Mouse (Mus musculus) kidney, embryonic 15.5 days (tissue): Measurements from ENCODE around the gene Comt. TPM values are rescaled to one million over a fixed set of nuclear protein-coding genes. Genes with fewer than 3 reads are reported as not detected.
A peak's percentile ranks its signal among the peaks of the same experiment; 100 is the strongest.

Source experiments
- ATAC-seq: fragments of 200-750 bp; cut with Nextera tagmentation; replicated peaks from 2 replicates; pipeline ENCODE4 v1.8.0; 2017; ENCODE audit warnings: moderate TSS enrichment; ENCODE audit not compliant: low FRiP score
- H3K27ac ChIP-seq: fragments of 300-500 bp; sonication (generic); 2 replicates; pipeline ENCODE4 v1.5.1; 2015; ENCODE audit warnings: mild to moderate bottlenecking, inconsistent platforms
- H3K27me3 ChIP-seq: fragments of 300-500 bp; sonication (generic); 2 replicates; pipeline ENCODE4 v1.6.1; 2015; ENCODE audit warnings: inconsistent platforms
- H3K36me3 ChIP-seq: fragments of 300-500 bp; sonication (generic); 2 replicates; pipeline ENCODE4 v1.6.1; 2015; ENCODE audit warnings: inconsistent platforms
- H3K4me1 ChIP-seq: fragments of 300-500 bp; sonication (generic); 2 replicates; pipeline ENCODE4 v1.6.1; 2015; ENCODE audit warnings: inconsistent platforms
- H3K4me2 ChIP-seq: fragments of 300-500 bp; sonication (generic); 2 replicates; pipeline ENCODE4 v1.6.1; 2015; ENCODE audit warnings: moderate library complexity, mild to moderate bottlenecking, inconsistent platforms
- H3K4me3 ChIP-seq: fragments of 300-500 bp; sonication (generic); replicated peaks from 2 replicates; pipeline ENCODE4 v1.5.1; 2015; ENCODE audit warnings: mild to moderate bottlenecking, inconsistent platforms
- H3K9ac ChIP-seq: fragments of 300-500 bp; sonication (generic); 2 replicates; pipeline ENCODE4 v1.6.1; 2015; ENCODE audit warnings: mild to moderate bottlenecking, inconsistent platforms
- H3K9me3 ChIP-seq: fragments of 300-500 bp; sonication (generic); replicated peaks from 2 replicates; pipeline ENCODE4 v1.6.1; 2016; ENCODE audit warnings: inconsistent platforms
- WGBS: fragments of 180-500 bp; shearing (Covaris S2); methylation state at CpG from one replicate; pipeline ENCODE4 v1.1.7; 2015; ENCODE audit warnings: mixed read lengths; 5-methylcytosine and 5-hydroxymethylcytosine counted together
- polyA plus RNA-seq: library from polyadenylated mRNA; unstranded; fragments of >200 nt; fragmentation: Nextera tagmentation; extraction: Ambion mirVana; gene quantifications from 2 replicates; pipeline ENCODE4 v1.2.1, GENCODE M21; 2015

Gene Comt
- polyA plus RNA-seq, 1 experiment from 2014 or later: 103 TPM

DNA sequence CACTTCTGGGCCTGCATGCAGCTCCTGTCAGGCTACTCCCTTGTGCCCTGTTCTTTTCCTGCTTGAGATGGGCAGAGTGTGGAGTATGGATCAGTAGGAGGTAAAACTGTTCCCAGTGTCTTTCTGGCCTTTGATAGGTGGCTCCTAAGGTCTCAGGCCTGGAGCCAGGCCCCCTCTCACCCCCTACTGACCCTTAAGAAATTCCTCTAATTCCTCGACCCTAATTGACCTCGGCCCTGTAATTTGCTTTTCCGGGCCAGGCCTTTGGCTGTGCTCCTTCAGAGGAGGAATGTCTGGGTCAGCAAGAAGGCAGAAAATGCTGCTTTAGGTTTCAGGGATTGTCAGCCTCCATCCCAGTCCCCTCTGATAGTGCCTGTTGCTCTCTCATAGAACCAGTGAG lies 42.9 kb downstream of the Comt start:
- no peaks in the 10 kb centered on the region for H3K36me3 ChIP-seq
- peaks cover 63% of the 10 kb centered on the region for H3K4me1 ChIP-seq
- H3K27me3 ChIP-seq: no peaks in the 10 kb centered on the region
- ATAC-seq: no peak
- no peak overlapping the region for H3K4me3 ChIP-seq
- no peaks in the 10 kb centered on the region for H3K9me3 ChIP-seq
- H3K9ac ChIP-seq: no peak overlapping the region
- peak overlapping the region; percentile 55; the same call in 1 of the 2 replicates for H3K27ac ChIP-seq
- 13% methylated on average over 3 of the region's 3 CpGs for WGBS
- H3K4me2 ChIP-seq: no peak overlapping the region

DNA sequence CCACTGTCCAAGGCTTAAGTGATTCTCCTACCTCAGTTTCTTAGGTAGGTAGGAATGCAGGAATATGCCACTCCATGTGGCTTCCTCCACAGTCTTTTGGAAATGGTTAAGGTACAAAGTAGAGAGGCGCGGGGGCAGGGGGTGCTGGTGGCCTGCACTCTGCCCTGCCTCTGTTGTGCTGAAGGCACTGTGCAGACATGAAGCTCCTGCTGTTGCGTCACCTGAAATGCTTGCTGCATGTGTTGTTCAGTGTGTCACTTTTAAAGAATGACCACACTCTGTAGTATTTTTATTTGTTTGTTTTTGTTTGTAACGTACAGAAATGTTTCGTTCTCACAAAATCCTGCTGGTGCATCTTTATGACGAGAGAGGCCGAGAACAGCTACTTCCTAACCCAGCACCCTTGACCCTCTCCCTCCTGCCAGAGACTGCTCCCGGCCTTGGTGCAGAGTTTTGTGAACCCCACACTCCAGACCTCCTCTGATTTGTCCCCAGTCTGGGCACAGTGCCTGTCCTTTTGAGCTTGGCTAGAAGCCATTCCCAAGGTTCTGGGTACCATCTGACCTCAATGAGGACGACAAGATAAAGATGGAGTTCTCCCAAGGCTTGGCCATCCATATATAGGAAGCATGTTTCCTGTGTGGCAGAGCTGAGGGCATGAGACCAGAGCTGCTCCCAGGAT lies 43.5 kb downstream of the Comt start:
- no peaks in the 10 kb centered on the region for H3K9me3 ChIP-seq
- peak overlapping the region; percentile 55; the same call in 1 of the 2 replicates for H3K27ac ChIP-seq
- no peak overlapping the region for H3K4me3 ChIP-seq
- H3K4me1 ChIP-seq: peaks cover 62% of the 10 kb centered on the region
- WGBS: 75% methylated on average over 9 of the region's 9 CpGs
- no peak overlapping the region for H3K9ac ChIP-seq
- H3K4me2 ChIP-seq: no peak overlapping the region
- no peak for ATAC-seq
- H3K27me3 ChIP-seq: no peaks in the 10 kb centered on the region
- no peaks in the 10 kb centered on the region for H3K36me3 ChIP-seq

DNA sequence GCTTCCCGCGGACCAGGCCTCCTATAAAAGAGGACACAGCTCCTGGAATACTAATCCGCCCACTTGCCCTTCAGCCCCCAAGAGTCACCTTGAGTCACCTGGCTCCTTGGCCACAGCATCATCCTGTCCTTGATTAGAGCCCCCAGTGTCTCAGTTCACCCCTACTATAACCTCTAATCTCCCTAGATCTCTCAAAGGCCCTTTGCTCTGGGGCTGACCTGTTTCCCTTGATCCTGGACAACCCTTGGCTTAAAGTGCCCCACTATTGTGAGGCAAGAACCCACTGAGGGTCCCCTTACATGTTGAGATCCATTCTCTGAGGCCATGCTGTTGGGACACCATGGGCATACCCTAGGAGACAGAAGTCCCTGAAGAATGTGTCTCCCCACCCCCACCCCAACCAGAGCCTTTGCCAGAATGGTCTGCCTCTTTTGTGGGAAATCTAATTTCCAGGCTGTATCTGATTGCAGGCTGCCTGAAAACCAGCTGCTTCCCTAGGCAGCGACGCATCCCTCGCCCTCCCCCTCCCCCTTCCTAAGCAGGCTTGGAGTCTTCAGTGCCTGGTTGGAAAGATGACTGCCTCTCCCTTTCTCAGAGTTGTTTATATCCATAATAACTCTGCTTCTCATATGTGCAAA lies 44.9 kb downstream of the Comt start:
- WGBS: 59% methylated on average over 6 of the region's 6 CpGs

DNA sequence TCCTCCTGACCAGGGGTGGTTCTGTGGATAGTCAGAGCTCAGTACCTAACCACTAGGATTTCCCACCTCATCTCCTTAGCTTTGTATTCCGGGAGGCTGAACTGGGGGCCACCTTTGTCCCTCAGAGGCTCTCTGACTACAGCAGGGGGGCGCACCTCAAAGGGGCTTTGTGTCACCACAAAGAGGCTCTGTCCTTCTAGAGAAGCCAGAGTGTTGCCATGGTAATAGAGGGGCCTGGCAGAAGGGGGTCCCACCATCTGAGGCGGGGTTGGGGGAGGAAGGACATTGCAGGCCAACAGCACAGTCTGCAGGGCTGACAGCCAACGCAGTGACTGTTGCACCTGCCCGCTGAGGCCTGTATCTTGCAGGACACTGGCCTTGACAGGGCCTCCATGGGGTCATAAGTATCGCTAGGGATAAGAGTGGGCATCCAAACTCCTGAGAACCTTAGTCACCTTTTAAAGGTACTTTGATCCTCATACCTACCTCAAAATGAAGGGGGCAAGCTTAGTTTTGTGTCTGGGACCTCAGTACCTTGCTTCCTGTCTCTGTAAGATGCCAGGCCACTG lies 46.1 kb downstream of the Comt start:
- Histone ChIP-seq H3K4me1 (peaks cover 59% of the 10 kb centered on the region), H3K27ac (no peak overlapping the region), H3K36me3 (no peaks in the 10 kb centered on the region), H3K9me3 (no peaks in the 10 kb centered on the region), H3K9ac (no peak overlapping the region), H3K27me3 (no peaks in the 10 kb centered on the region), H3K4me2 (no peak overlapping the region), H3K4me3 (no peak overlapping the region)
- no peak for ATAC-seq
- 52% methylated on average over 6 of the region's 6 CpGs for WGBS

More for the DNA sequence above, 44.9 kb downstream of the Comt start:
- Histone ChIP-seq H3K4me3 (no peak overlapping the region), H3K4me2 (no peak overlapping the region), H3K9ac (no peak overlapping the region), H3K9me3 (no peaks in the 10 kb centered on the region), H3K27me3 (no peaks in the 10 kb centered on the region), H3K27ac (no peak overlapping the region), H3K36me3 (no peaks in the 10 kb centered on the region), H3K4me1 (peaks cover 57% of the 10 kb centered on the region)
- no peak; the same call in 1 of the 2 replicates for ATAC-seq

DNA sequence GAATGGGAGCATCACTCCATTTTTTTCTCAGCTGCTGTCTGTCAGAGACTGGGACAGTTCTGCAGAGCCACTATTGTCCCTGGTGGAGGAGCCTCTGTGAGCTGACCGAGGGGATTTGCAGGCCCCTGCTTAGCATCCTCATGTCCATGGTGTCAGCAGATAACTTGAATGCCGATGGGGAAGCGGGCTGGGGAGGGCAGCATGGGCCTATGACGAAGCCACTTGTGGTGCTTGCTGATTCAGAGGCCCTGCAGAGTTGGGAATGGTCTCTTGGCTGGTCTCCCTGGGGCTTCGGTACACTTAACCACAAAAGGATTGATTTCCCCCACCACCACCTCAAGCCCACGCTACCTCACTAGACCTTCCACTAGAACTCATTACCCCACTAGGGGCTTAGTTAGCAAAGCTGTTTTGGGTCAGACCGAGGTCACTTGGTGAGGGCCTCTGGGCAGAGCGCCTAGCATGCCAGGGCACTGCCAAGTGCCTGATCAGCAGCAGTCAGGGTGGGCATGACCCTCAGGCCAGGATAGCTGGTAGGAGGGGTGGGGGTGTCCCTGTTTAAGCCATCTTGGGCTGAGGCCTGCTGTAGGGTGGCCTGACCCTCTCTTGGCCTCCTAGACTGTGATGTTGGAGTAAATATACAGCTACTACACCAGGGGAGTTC lies 47.2 kb downstream of the Comt start:
- Histone ChIP-seq H3K27me3 (no peaks in the 10 kb centered on the region), H3K9me3 (no peaks in the 10 kb centered on the region), H3K4me3 (no peak overlapping the region), H3K4me2 (no peak overlapping the region), H3K36me3 (no peaks in the 10 kb centered on the region), H3K27ac (no peak overlapping the region), H3K9ac (no peak overlapping the region), H3K4me1 (peaks cover 48% of the 10 kb centered on the region)
- WGBS: 90% methylated on average over 8 of the region's 8 CpGs
- ATAC-seq: no peak

DNA sequence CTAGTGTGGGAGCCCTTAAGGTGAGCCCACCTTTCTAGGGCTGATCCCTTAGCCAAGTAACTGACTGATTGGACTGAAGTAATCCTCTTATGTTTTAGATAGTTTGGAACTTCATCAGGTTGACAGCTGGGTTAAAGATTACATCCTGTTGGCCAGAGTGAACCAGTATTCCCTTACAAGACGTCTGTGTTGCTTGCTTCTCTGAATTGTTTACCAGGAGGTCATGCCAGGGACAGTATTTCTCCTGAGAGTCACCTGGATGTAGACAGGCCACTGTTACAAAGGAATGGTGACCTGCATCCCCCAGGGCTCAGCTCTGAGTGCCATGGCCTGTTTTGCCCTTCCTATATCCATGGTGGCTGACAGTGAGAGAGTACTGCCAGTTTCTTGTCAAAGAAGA lies 48.2 kb downstream of the Comt start:
- H3K9ac ChIP-seq: no peak overlapping the region
- H3K4me1 ChIP-seq: peaks cover 38% of the 10 kb centered on the region
- no peak overlapping the region for H3K27ac ChIP-seq
- H3K36me3 ChIP-seq: no peaks in the 10 kb centered on the region
- no peaks in the 10 kb centered on the region for H3K27me3 ChIP-seq
- H3K9me3 ChIP-seq: no peaks in the 10 kb centered on the region
- H3K4me3 ChIP-seq: no peak overlapping the region
- no peak overlapping the region for H3K4me2 ChIP-seq
- no peak for ATAC-seq
- 20% methylated on average over 1 of the region's 1 CpGs for WGBS

DNA sequence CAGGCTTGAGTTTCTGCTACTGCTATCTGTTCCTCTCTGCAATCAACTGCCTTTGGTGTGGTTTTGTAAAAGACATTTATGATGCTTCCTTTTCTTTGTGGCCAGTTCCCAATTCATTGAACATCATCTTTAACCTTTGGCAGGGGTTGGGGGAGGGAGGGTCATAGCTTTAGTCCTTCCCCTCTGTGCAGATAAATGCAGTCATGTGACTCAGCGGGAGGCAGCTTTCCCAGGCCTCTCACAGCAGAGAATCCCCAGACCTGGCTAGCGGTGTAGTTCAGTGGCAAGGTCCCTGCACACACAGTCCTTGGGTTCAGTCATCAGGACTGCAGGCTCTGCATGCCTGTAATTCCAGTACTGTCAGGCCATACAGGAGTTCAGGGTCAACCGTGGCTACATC lies 49.4 kb downstream of the Comt start:
- Histone ChIP-seq H3K4me1 (peaks cover 36% of the 10 kb centered on the region), H3K4me2 (no peak overlapping the region), H3K36me3 (no peaks in the 10 kb centered on the region), H3K9ac (no peak overlapping the region), H3K9me3 (no peaks in the 10 kb centered on the region), H3K4me3 (no peak overlapping the region), H3K27me3 (no peaks in the 10 kb centered on the region), H3K27ac (no peak overlapping the region)
- ATAC-seq: peak; percentile 24; the same call in 1 of the 2 replicates
- WGBS: 49% methylated on average over 3 of the region's 3 CpGs

DNA sequence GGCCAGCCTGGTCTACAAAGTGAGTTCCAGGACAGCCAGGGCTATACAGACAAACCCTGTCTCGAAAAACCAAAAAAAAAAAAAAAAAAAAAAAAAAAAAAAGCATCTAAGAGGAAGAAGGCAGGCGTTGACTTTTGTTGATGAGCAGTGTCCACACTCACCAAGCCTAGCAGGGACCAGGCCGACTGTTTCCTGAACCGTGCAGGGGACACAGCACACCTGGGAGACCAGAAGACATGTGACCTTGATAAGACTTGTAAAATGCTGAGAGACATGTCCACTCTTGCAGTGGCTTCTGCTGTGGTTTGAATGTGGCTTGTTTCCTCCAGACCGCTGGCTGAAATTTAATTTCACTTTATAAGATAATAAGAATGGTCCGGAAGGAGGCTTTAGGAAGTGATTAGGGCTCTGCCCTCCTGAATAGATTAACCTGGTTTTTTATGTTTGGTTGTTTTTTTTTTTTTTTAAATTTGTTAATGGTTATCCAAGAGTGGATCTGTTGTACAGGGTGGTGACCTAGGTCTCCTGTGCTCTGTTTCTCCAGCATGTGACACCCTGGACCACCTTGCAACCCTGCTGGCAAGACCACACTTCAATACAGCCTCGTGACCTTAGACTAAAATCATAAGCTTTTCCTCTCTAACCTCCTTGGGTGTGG lies 50.2 kb downstream of the Comt start:
- 78% methylated on average over 7 of the region's 7 CpGs for WGBS
- H3K9ac ChIP-seq: no peak overlapping the region

DNA sequence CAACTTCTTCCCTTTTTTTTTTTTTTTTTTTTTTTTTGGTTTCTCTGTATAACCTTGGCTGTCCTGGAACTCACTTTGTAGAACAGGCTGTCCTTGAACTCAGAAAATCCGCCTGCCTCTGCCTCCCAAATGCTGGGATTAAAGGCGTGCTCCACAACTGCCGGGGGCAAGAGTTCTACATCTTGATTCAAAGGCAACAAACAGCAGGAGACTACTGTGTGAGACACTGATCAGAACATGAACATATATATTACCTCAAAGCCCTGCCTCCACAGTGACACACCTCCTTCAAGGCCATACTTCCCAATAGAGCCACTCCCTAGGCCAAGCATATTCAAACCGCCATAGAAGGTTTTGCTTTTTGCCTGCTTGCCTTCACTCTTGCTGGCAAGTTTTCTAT lies 53.0 kb downstream of the Comt start:
- no peak overlapping the region for H3K4me2 ChIP-seq
- H3K9me3 ChIP-seq: no peaks in the 10 kb centered on the region
- H3K9ac ChIP-seq: no peak overlapping the region
- no peaks in the 10 kb centered on the region for H3K36me3 ChIP-seq
- ATAC-seq: no peak
- WGBS: 90% methylated on average over 4 of the region's 4 CpGs
- H3K27me3 ChIP-seq: no peaks in the 10 kb centered on the region
- no peak overlapping the region for H3K27ac ChIP-seq
- H3K4me1 ChIP-seq: peaks cover 14% of the 10 kb centered on the region
- H3K4me3 ChIP-seq: no peak overlapping the region

More for the DNA sequence above, 50.2 kb downstream of the Comt start:
- ATAC-seq: no peak
- no peaks in the 10 kb centered on the region for H3K27me3 ChIP-seq
- H3K9me3 ChIP-seq: no peaks in the 10 kb centered on the region
- H3K4me2 ChIP-seq: no peak overlapping the region
- H3K4me1 ChIP-seq: peaks cover 28% of the 10 kb centered on the region
- no peaks in the 10 kb centered on the region for H3K36me3 ChIP-seq
- H3K27ac ChIP-seq: no peak overlapping the region
- H3K4me3 ChIP-seq: no peak overlapping the region

DNA sequence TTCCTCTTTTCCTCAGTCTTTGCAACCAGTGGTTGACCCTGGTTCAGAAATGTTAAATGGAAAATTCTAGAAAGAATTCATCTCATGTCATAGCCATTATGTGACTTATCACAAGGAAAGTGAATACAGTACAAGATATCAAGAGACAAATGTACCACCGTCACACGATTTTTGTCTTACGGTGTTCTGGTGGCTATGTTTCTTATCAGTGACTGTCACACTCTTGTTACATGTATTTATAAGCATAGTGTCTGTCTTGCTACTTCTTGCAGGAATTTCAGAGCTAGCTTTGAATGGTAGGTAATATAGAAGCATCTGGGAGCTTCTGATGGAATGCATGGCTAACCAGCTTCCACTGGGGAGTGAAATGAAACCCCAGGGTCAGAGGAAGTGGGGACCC lies 56.5 kb downstream of the Comt start:
- 88% methylated on average over 3 of the region's 3 CpGs for WGBS
- Histone ChIP-seq H3K27me3 (no peaks in the 10 kb centered on the region), H3K27ac (no peak overlapping the region), H3K4me2 (no peak overlapping the region), H3K36me3 (no peaks in the 10 kb centered on the region), H3K9me3 (no peaks in the 10 kb centered on the region), H3K4me1 (no peaks in the 10 kb centered on the region), H3K9ac (no peak overlapping the region), H3K4me3 (no peak overlapping the region)
- ATAC-seq: no peak

DNA sequence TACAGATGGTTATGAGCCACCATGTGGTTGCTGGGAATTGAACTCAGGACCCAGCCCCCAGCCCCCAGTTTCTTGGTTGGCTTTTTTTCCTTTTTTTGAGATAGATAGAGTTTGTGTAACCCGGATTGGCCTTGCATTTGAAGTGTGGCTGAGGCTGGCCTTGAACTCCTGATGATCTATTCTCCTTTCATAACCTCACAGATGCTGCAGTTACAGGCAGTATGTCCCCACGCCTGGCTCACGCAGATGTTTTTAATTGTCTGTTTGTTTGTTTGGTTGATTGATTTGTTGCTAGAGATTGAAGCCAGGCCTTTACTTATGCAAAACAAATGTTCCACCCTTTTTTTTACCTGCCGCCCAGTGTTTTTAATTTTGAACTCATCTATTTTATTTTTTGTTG lies 59.8 kb downstream of the Comt start:
- no peaks in the 10 kb centered on the region for H3K4me1 ChIP-seq
- 85% methylated on average over 4 of the region's 4 CpGs for WGBS
- no peak overlapping the region for H3K4me2 ChIP-seq
- H3K4me3 ChIP-seq: no peak overlapping the region
- H3K9ac ChIP-seq: no peak overlapping the region
- no peak overlapping the region for H3K27ac ChIP-seq
- no peaks in the 10 kb centered on the region for H3K36me3 ChIP-seq
- H3K27me3 ChIP-seq: no peaks in the 10 kb centered on the region
- no peak for ATAC-seq
- no peaks in the 10 kb centered on the region for H3K9me3 ChIP-seq

DNA sequence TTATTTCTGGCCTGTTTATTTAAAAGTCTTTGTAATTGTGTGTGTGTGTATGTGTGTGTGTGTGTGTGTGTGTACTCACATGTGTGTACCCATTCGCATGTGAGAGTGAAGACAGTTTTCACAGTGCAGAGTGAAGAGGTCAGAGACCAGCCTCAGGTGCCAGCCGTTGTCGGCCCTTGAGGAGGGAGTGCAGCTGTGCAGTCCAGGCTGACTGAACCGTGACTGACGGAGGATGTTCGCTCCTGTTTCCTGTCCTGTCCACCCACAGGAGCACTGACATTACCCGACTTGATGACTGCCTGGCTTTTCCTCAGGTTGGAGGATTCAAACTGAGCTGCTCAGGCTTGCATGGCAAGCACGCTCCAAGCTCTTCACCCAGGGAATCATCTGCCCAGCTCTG lies 63.7 kb downstream of the Comt start:
- no peaks in the 10 kb centered on the region for H3K4me1 ChIP-seq
- 42% methylated on average over 8 of the region's 8 CpGs for WGBS
- H3K27ac ChIP-seq: no peak overlapping the region
- peak; percentile 71 for ATAC-seq
- H3K9ac ChIP-seq: no peak overlapping the region
- H3K4me2 ChIP-seq: no peak overlapping the region
- no peak overlapping the region for H3K4me3 ChIP-seq
- H3K27me3 ChIP-seq: no peaks in the 10 kb centered on the region
- no peaks in the 10 kb centered on the region for H3K9me3 ChIP-seq
- no peaks in the 10 kb centered on the region for H3K36me3 ChIP-seq
